Mouse (Mus musculus) E14TG2a.4 (cell line): ENCODE measurements around the gene Adprhl1.

Source experiments
- H3K27me3 ChIP-seq: 2 replicates; pipeline ENCODE4 v1.6.1; 2014; ENCODE audit warnings: low read length, control low read depth; ENCODE audit not compliant: insufficient read depth
- H3K36me3 ChIP-seq: 2 replicates; pipeline ENCODE4 v1.6.1; 2014; ENCODE audit warnings: low read length, control low read depth; ENCODE audit not compliant: insufficient read depth
- H3K4me1 ChIP-seq: replicated peaks from 2 replicates; pipeline ENCODE4 v1.6.1; 2014; ENCODE audit warnings: low read depth, low read length, control low read depth
- H3K4me3 ChIP-seq: replicated peaks from 2 replicates; pipeline ENCODE4 v1.5.1; 2014; ENCODE audit warnings: mild to moderate bottlenecking, low read length
- H3K9me3 ChIP-seq: 2 replicates; pipeline ENCODE4 v1.6.1; 2014; ENCODE audit warnings: low read length, control low read depth
- CTCF ChIP-seq: conservative IDR thresholded peaks from 2 replicates; pipeline ENCODE4 v1.5.1; 2014; ENCODE audit warnings: low read length
- NANOG ChIP-seq: IDR thresholded peaks from 2 replicates; pipeline ENCODE4 v1.6.1; 2014; ENCODE audit warnings: borderline replicate concordance, low read length, mixed read lengths
- POU5F1 ChIP-seq: IDR thresholded peaks from 2 replicates; pipeline ENCODE4 v1.6.1; 2014; ENCODE audit warnings: low read length, borderline replicate concordance

The Adprhl1 gene

GRCm38 (mm10) chr8:13208627-13209355 lies 45.2 kb downstream of the Adprhl1 start:
- Histone ChIP-seq H3K27me3 (no peaks in the 10 kb centered on the region), H3K4me1 (peaks cover 90% of the 10 kb centered on the region), H3K4me3 (0 out of 2 replicates have a peak overlapping the region, but pooled peaks have one; percentile 24), H3K36me3 (no peaks in the 10 kb centered on the region), H3K9me3 (no peaks in the 10 kb centered on the region)
- TF ChIP-seq CTCF (no peak), POU5F1 (no peak), NANOG (no peak)

GRCm38 (mm10) chr8:13206290-13206689 lies 47.7 kb downstream of the Adprhl1 start:
- TF ChIP-seq CTCF (no peak), POU5F1 (no peak)
- Histone ChIP-seq H3K27me3 (no peaks in the 10 kb centered on the region), H3K4me1 (peaks cover 90% of the 10 kb centered on the region), H3K9me3 (peaks cover 3% of the 10 kb centered on the region; the same call in 1 of the 2 replicates), H3K4me3 (peak overlapping the region; percentile 21), H3K36me3 (peaks cover 7% of the 10 kb centered on the region)

DNA sequence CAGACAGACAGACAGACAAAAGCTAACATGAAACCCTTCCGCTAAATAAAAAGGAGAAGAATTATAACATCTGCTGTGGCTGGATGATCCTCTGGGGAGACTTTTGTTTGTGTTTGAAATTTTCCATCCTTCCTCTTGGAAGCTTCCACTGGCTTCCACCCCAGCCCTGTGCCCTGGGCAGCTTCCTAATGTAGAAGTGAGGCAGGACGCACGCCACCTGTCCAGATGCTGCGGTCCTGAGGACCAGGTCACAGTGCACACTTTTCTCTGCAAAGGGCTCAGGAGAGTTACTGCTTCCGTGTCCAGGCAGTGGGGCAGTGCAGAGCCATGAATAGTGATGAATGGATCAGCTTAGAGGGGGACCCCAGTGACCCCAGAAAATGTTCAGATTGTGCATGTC lies 48.7 kb downstream of the Adprhl1 start:
- Histone ChIP-seq H3K4me1 (peaks cover 80% of the 10 kb centered on the region), H3K36me3 (peaks cover 7% of the 10 kb centered on the region), H3K27me3 (no peaks in the 10 kb centered on the region), H3K9me3 (peaks cover 3% of the 10 kb centered on the region; the same call in 1 of the 2 replicates), H3K4me3 (peak overlapping the region; percentile 8; the same call in 1 of the 2 replicates)
- TF ChIP-seq NANOG (no peak), POU5F1 (no peak), CTCF (no peak)

GRCm38 (mm10) chr8:13204371-13205140 lies 49.4 kb downstream of the Adprhl1 start:
- Histone ChIP-seq H3K36me3 (peaks cover 7% of the 10 kb centered on the region), H3K4me1 (peaks cover 78% of the 10 kb centered on the region), H3K4me3 (peak overlapping the region; percentile 8; the same call in 1 of the 2 replicates), H3K9me3 (peaks cover 3% of the 10 kb centered on the region; the same call in 1 of the 2 replicates), H3K27me3 (no peaks in the 10 kb centered on the region)
- TF ChIP-seq POU5F1 (no peak), CTCF (no peak)

DNA sequence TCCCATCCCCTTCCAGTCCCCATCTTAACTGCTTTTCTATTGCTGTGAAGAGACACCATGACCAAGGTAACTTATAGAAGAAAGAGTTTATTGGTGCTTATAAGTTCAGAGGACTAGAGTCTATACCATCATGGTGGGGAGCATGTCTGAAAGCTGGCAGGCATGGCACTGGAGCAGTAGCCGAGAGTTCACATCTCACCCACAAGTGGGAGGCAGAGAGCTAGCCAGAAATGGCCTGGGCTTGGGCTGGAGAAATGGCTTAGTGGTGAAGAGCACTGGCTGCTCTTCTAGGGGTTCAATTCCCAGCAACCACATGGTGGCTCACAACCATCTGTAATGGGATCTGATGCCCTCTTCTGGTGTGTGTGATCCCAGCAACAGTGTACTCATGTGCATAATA lies 50.5 kb downstream of the Adprhl1 start:
- peaks cover 14% of the 10 kb centered on the region for H3K36me3 ChIP-seq
- peaks cover 78% of the 10 kb centered on the region for H3K4me1 ChIP-seq
- H3K27me3 ChIP-seq = no peaks in the 10 kb centered on the region
- no peak overlapping the region for H3K4me3 ChIP-seq
- peaks cover 3% of the 10 kb centered on the region; the same call in 1 of the 2 replicates for H3K9me3 ChIP-seq
- no peak for TF ChIP-seq NANOG
- TF ChIP-seq CTCF = peak; percentile 25; the same call in 1 of the 2 replicates

- H3K27me3 ChIP-seq = no peaks in the 10 kb centered on the region
- H3K4me1 ChIP-seq = peaks cover 78% of the 10 kb centered on the region
- peaks cover 20% of the 10 kb centered on the region for H3K36me3 ChIP-seq
- TF ChIP-seq POU5F1 = no peak
- no peak for TF ChIP-seq CTCF
- no peak for TF ChIP-seq NANOG
- peak overlapping the region; percentile 14; the same call in 1 of the 2 replicates for H3K4me3 ChIP-seq
- H3K9me3 ChIP-seq = peaks cover 3% of the 10 kb centered on the region; the same call in 1 of the 2 replicates
These were observed 51.2 kb downstream of the Adprhl1 start for GRCm38 (mm10) chr8:13202806-13203205.

- Histone ChIP-seq H3K9me3 (peaks cover 3% of the 10 kb centered on the region; the same call in 1 of the 2 replicates), H3K36me3 (peaks cover 28% of the 10 kb centered on the region)
- no peak for TF ChIP-seq NANOG
- TF ChIP-seq POU5F1 = no peak
- TF ChIP-seq CTCF = no peak
These were observed 51.9 kb downstream of the Adprhl1 start for GRCm38 (mm10) chr8:13202041-13202440.

DNA sequence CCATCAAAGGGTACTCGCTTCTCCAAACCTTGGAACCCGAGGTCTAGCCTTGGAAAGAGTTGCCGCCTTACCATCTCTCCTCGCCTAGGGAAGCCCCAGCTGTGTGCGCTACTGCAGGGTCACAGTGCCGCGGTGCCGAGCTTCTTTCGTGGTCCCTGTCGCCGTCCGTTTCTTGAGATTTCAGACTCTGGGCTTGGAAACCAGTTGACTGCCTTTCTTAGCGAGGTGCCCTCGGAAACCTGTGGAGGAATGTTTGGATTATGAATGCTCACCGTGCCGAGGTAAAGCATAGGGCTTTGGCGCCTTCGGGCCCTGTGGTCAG lies 53.0 kb downstream of the Adprhl1 start:
- peaks cover 39% of the 10 kb centered on the region for H3K36me3 ChIP-seq

More at GRCm38 (mm10) chr8:13202041-13202440, 51.9 kb downstream of the Adprhl1 start:
- no peaks in the 10 kb centered on the region for H3K27me3 ChIP-seq
- H3K4me1 ChIP-seq = peaks cover 78% of the 10 kb centered on the region
- peak overlapping the region; percentile 95 for H3K4me3 ChIP-seq

More for the DNA sequence above, 53.0 kb downstream of the Adprhl1 start:
- peaks cover 79% of the 10 kb centered on the region for H3K4me1 ChIP-seq
- H3K9me3 ChIP-seq = peaks cover 3% of the 10 kb centered on the region; the same call in 1 of the 2 replicates
- H3K4me3 ChIP-seq = peak overlapping the region; percentile 95
- H3K27me3 ChIP-seq = no peaks in the 10 kb centered on the region
- no peak for TF ChIP-seq POU5F1
- no peak for TF ChIP-seq CTCF
- TF ChIP-seq NANOG = no peak
